Mouse (Mus musculus): ENCODE results near the gene Gm5485.
A peak's percentile ranks its signal among the peaks of the same experiment; 100 is the strongest.

The Gm5485 gene

DNA sequence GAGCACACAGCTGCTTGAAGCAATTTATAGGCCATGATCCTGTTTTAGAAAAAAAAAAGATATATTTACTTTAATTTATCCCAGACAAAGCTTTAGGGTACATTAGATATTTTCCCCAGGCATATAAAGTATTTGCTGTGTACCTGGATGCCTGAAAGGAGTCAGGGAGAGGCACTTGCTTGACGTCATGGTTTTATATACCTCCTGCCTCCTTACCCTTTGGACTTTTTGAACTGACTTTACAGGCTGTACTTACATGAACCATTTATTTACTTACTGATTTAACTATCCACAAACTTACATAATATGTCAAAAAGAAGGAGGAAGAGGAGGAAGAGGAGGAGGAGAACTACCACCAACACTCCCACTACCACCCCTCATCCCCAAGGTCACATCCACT is at the start of gene Gm5485:
Gm5485 (minus strand) TSS at position 171 of the 400 bp plus-strand sequence.
- no peak for DNase-seq

DNA sequence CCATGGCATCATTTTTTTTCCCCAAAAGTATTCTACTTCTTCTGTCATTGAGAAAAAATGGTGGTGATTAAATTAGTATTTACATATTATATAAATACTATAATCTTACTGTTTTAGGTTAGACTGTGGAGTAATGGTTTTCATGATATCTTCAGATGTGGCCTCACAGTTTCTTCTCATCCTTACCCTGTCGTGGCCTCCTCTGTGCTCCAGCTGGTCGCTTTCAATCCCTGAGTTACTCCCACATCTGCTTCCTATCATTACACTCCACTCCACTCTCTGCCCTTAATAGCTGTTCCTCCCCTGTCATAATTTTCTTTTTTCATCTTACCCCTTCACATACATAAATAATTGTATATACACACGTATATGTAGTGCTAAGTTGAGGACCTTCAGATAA is 41.0 kb upstream of the Gm5485 start:
- DNase-seq: no peak

DNA sequence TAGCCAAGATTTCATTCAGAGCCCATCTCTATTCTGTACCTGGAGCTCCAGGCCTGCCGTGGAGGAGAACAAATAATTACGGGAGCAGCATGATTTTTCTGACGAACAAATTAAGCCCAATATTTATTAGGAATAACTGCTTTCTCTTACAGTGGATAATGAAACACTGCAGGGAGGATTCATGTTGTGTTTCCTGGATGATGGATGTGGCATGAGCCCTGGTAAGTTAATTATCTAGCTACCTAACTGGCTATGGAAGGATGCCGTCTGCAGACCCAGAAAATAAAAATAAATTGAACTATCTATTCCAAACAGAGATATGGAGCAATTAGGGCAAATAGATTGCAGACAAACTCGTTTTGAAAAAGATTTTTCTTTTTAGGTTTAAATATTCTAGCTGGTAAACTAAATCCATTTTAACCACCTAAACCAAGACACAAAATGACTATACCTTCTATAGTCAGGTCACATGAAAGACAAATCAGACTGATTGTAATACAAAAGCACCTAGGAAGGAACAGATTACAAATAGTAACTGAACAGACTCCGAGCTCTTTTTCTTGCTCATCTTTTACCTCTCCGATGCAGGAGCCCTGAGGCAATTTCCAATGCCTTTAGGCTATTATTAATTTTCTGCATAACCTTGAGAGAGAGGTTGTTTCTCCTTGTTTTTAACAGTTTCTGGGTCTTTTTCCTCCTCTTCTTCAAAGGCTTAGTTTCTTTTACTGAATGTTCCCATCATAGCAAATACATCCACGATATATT is 34.1 kb upstream of the Gm5485 start:
- DNase-seq: no peak

DNA sequence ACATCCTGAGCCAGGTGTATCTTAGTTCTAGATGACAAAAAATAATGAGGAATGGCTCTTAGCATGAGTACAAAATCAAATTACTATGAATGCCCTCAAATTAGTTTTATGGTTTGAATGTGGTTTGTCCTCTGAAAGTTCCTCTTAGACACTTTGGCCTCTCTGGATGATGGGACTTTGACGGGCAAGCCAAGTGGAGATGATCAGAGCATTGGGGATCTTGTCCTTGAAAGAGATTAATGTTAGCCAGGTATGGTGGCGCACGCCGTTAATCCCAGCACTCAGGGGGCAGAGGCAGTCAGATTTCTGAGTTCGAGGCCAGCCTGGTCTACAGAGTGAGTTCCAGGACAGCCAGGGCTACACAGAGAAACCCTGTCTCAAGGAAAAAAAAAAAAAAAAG is 32.4 kb upstream of the Gm5485 start:
- no peak for DNase-seq

DNA sequence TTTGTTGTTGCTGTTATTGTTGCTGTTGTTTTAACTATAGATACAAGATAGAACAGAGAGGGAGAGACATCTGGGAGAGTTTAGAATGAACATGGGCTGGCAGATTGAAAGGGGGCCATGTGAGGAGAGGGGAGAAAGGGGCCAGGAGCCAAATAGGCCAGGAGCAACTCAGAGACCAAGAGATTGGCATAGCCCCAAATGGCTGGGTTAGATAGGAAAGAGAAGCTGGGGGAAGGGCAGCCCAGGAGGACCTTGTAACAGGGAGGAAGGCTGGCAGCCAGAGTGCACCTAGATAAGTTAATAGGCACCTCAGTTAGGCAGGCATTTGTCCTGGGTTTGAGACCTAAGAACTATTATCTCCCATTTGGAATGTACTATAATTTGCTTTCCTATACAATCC is 25.3 kb upstream of the Gm5485 start:
- DNase-seq: peak; percentile 22 to 27

DNA sequence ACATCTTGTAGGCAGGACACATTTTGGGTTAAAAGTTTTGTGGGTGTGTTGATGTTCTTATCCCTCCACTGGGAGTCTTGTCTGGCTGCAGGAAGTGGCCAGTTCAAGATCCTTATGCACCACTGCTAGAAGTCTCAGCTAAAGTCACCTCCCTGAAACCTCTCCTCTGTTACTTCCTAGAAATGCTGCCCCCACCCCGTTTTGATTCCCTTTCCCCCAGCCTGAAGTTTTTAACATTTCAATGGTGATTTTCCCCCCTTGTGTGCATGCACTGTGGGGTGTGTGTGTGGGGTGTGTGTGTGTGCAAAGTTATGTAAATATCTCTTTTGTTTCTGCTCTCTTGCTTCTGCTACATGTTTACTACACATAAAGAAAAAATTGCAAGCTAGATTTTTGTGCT is 23.2 kb upstream of the Gm5485 start:
- DNase-seq: no peak

DNA sequence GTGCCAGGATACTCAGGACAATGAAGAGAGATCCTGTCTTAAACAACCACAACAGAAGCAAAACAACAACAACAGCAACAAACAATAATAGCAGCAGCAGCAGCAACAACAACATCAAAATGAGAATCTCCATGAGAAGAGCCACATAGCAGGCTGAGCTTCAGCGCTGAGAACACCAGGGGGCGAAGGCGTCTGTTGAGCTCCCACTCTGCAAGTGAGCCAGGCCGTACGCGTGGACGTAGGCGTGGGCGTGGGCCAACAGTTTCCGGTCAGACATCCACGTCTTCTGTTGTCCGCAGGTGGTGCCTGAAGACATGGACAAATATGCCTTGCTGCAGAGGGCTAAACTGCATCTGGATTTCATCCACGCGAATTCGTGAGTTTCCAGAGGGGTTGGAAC is 18.8 kb upstream of the Gm5485 start, which contains the start of gene Morc1:
Morc1 (plus strand) TSS at position 211 of the 400 bp plus-strand sequence.
- no peak for DNase-seq

DNA sequence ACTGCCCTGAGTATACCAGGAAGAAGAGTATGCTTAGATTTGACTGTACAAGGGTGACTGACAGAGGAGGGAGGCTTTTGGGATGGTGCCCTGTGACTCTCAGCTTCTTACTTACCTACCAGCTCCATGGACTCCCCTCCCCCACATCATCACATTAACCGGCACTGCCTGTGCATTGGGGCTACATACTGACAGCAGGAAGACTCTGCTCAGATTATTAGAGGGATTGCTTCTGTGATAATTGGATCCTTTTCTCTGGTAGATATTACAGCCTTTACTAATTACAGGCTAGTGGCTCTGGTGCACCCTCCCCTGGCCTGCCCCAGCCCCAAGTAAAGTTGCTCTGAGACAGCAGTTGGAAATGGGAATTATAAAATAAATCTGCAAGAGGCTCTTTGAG is 17.2 kb upstream of the Gm5485 start:
- DNase-seq: no peak

DNA sequence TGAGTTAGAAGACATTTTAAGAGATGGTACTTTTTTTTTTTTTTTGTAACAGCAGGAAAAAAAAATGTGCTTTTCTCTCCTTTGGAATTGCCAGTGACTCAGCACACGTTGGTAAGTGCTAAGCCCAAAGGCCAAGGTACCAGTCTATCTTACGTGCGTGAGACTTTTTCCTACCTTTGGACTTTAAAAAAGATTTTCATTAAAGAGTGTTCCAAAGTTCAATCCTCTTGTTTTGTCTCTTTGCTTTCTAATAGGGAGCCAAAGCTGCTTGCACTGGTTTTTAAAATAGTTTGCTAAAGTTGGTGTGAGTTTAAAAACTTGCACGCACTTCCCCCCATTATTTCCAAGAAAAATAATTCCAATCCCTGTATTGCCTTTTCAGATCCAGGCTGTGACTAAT is 11.9 kb upstream of the Gm5485 start:
- peak; percentile 25 to 67 for DNase-seq

DNA sequence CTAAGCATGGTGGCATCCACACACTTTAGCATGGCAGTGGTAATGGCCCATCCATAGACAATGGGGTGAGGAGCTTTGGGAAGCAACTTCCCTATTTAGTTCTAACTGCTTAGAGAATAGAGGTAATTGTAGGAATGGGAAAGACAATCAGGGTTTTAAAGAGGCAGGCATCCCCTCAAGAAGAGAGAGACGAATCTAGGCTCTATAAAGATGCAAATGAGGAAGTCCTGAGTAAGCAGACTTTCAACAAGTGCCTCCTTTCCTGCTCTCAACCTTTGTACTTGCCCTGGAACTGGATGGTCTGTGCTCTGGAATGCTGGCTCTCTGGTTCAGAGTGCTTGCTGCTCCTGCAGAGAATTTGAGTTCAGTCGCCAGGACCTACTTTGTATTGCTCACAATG is 10.3 kb upstream of the Gm5485 start:
- DNase-seq: peak; percentile 69 to 86

DNA sequence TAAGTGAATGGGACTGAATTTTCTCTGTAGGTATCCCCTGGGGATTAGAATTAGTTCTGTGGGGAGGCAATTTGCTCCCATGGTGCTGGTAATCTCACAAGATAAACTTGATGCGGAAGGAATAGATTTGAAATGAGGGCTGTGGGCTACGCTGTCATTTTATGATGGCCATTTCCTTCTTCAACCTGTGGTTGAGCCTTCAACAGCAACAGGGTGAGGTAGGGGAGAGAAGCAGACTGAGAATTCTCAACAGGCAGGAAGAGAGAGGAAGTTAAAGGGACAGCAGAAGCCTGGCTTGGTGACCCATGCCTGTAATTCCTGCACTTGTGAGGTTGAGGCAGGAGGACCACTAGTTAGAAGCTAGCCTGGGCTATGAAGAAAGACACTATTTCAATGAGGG is 6.8 kb upstream of the Gm5485 start:
- no peak for DNase-seq

DNA sequence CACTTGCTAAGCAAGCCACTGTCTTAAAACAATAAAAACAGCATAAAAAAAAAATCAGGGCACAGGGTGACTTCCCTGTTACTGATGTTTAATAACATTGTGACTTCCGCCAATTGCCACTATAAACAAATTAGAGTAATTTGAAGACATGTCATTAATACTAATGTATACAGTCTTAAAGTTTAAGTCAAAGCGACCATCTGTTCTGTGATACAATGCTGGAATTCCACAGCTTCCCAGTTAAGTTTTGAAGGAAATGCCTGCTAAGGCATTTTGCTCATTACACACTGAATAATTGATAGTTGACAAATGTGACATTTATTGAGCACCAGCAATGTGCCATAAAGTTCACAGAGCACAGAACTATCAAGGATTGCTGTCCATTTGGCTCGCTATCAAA is 6.3 kb upstream of the Gm5485 start:
- DNase-seq: no peak

DNA sequence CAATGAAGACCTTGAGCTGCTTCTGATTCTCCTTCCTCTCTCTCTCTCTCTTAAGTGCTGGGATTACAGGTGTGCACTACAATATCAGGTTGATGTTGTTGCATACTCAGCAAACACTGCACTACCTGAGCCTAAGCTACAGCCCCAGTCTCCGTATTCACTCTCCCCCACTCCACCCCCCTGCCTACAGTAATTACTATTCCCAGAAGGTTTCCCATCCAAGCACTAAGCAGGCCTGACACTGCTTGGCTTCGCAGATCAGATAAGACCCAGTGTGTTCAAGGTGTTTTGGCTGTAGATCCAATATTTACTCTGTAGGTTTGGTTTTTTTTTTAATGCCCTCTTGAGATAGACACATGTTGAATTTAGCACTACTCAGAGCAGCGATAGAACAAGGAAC is 2.1 kb downstream of the Gm5485 start:
- no peak for DNase-seq

DNA sequence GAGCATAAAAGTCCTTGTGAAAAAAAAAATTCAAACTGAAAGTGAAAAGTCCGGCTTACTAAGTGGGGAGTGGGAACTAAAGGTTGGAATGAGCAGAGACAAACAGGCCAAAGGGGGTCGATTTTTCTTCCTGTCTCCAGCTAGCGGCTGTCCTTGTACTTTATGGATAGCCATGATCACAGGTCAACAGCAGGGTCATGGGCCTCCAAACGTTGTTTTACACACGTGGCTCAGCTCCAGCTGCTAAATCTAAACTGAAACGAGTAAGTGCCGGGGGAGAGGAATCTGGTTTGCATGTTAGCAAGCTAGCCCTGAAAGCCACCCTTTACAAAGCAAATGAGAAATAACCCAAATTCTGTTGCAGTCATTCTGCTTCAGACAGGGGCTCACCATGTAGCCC is 2.6 kb downstream of the Gm5485 start:
- DNase-seq: no peak

DNA sequence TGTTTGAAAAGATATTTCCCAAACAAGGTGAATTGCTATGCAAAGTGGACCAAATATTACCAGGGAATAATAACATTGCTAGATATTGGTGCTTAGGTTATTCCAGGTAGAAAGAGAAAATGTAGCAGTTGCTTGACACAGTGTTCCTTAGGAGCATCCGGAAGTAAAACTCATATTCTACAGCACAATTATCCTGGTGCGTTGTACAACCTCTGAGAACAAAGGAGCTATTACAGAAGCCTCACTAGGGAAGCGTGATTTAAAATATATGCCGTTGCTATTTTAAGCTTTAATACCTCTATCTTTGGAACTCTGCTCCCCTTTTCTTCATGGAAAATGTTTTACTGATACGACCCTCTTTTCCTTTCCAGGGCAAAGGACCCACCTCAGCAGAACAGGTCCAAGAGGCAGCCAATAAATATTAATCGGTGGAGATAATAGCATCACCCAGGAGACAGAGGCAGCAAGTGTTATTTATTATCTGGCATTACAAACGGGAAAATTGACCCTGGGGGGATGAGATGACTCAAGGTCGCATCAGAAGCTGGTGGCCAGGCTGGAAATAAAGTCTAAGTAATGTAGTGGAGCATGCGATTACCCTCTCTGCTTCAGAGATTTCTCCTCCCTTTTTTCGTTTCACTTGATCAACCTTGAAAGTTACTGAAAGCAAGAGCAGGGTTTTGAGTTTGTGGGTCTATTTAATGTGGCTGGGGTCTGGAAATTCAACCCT is 6.4 kb downstream of the Gm5485 start:
- peak; percentile 20 to 33 for DNase-seq

DNA sequence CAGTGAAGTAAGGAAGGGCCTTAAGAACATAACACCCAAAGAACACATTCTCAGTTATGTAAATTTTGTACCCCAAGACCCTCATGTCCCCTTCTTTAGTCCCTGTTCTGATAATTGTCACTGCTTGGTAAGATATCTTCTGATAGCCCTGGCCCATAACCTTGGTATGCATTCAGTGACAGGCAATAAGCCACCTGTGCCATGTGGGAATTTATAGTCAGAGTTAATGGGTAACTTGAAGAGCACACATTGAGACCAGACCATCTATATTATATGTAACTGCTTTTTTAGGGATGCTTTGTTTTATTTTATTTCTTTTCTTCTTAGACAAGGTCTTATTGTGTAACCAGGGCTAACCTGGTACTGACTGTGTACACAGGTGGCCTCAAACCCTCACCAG is 8.2 kb downstream of the Gm5485 start:
- no peak for DNase-seq

DNA sequence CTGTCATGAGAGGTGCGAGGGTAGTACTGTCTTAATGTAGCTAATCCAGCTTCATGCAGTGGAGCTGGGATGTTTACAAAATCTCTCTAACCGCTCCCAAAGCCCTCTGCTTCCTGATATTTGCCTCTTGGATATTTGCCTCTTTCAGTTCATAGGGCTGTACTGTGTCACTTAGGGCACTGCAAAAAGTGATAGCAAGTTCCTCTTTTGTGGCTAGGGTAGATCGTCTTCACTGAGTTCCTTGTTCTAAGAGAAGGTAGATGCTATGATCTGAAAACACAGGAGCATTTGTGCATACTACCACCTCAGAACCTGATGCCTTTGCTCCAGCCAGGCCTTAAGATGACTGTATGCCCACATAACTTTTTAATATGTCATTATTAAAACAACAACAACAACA is 8.8 kb downstream of the Gm5485 start:
- DNase-seq: no peak

DNA sequence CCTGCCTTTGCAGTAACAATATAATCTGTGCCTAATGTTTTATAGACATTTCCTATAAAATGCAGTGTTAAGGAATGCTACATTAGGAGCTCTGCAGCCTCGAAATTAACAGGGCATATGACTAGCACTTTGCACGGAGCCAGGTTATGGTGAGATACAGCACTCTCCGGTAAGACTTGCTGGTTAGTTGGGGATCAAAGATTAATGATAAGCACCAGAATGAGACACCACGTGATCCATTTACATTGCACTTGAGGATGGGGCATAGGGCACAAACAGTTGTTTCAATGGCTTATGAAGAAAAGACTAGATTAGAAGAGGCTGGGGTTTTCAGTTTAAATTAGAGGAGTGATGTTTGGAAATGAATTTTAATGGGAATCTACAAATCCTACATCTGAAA is 9.3 kb downstream of the Gm5485 start:
- peak in 1 of 2 experiments; percentile 5 for DNase-seq

DNA sequence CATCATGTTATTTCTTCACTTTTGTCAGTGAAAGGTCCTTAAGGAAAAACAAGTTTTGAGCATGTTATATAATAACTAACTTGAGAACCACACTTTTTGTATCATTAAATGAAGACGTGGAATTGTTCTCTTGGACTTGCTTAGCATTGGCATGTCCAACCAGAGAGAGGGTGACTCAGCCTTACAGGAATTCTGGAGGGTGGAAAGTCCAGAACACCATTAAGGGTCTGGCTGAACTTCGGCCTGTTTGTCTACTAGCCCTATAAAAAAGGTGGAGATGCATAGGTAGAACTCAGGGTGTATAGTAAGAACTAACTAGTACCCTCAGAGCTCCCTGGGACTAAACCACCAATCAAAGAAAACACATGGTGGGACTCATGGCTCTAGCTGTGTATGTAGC is 16.9 kb downstream of the Gm5485 start:
- peak in 1 of 2 experiments; percentile 36 for DNase-seq

DNA sequence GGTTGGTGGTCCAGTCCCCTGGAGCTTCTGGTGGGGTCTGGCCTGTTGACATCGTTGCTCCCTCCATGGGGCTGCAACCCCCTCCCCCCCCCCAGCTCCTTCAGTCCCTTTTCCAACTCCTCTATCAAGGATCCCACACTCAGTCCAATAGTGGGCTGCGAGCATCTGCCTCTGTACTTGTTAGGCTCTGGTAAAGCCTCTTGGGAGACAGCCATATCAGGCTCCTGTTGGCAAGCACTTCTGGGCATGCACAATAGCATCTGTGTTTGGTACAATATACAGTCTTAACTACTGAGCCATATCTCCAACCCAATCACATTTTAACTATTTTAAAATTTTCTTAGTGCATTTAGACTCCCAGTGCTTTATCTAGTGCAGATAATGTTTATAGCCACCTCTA is 25.2 kb downstream of the Gm5485 start:
- DNase-seq: no peak

DNA sequence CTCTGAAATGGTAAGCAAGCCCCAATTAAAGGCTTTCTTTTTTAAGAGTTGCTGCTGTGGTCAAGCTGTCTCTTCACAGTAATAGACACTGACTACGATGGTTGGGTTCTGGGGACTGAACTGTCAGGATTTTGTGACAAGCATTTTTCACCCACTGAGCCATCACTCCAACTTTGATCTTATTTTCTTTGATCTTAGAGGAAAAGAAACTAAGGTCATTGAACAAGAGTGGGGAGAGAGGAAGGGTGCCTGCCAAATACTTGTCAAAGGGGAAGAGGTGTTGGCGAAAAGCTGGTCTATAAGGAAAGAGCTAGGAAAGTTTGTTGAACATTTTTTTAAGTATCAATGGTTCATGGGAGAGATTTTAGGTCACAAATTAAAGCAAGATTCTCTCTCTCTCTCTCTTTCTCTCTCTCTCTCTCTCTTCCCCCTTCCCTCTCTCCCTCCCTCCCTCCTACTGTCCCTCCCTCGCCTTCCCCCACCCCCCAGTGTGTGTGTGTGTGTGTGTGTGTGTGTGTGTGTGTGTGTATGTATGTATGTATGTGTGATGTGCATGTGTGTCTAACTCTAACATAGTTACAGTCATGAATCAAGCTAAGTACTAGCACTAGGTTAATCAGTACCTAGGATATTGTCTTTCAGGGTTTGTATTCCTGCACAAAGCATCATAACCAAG is 28.5 kb downstream of the Gm5485 start:
- DNase-seq: no peak

DNA sequence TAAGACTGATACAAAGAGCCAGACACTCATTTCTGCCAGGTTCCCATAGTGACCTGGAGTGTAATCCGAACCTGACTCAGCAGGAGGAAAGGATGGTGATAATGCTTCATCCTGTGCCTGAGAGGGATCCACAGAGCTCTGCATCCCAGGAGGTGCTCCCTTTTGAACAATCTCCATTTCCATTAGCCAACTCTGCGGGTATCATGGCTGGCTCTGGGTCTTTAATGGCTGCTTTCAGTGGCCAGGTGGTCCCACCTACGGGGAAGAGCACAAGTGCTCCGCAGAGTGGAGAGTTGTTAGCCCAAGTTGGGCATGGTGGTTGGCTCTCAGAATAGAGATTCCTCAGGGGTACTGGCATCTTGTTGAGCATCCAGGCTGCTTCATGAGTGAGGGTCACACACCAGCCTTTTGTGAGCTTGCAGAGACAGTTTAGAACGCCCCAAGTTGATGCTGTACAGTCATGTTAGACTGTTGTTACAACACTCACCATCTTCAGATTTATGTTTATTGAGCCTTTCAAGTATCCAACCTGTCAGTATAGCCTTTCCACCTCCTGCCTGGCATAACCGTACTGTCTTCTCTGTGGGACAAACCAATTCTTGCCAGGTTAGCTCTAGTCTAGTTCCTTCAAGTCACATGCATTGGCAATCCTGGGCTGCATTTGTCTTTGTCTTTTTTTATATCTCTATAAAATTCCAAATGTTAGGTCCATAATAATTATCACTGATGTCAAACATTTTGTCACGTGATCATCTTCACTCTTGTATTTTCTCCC is 38.3 kb downstream of the Gm5485 start:
- no peak for DNase-seq

DNA sequence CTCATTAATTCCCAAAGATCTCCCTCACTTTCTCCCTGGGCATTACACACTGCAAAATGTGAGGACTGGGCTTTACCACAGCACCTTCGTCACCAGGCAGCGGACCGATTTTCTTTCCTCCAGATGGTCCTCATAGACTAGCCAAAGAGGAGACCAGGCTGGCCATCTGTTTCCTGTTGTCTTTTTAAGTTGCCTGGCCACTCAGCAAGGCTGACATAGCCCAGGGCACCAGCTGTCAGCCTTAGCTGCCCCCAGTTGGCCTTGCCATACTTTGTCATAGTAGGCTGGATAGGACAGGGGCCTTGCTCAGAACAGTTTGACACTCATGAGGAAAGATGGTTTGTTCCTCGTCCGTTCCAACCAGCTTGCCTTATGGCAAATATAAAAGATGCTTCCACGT is 39.8 kb downstream of the Gm5485 start:
- DNase-seq: no peak
